Mouse (Mus musculus): ENCODE results near the gene Iffo2. TPM values are rescaled to one million over a fixed set of nuclear protein-coding genes. Genes with fewer than 3 reads are reported as not detected.
A peak's percentile ranks its signal among the peaks of the same experiment; 100 is the strongest.

Iffo2 gene
- total RNA-seq, 2 experiments from 2014 or later, result 8.7 to 9.1 TPM

DNA sequence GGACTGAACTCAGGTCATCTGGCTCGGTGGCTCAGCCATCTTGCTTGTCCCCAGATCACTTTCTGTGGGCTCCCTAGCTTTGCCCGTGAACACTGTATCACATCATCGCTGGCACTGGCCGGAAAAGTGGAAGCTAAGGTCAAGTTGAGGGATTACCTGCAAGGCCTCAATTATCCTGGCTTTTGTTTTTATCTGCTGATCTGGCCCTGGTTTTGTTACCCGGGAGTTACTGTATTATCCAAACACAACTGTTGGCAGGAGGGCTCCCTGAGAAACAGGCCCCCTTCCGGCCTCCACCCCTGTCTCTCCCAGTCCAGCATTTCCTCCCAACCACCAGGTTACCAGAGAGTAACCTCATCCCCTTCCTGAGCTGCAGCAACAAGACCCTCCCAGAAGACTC is 11.1 kb upstream of the Iffo2 start:
- intact Hi-C loops (cut with DNase I), result no loop called here
- no peak for DNase-seq

- intact Hi-C loops (cut with DNase I), result no loop called here
- no peak for DNase-seq
Observed at GRCm38 (mm10) chr4:139521926-139522325, 8.4 kb upstream of the Iffo2 start.

DNA sequence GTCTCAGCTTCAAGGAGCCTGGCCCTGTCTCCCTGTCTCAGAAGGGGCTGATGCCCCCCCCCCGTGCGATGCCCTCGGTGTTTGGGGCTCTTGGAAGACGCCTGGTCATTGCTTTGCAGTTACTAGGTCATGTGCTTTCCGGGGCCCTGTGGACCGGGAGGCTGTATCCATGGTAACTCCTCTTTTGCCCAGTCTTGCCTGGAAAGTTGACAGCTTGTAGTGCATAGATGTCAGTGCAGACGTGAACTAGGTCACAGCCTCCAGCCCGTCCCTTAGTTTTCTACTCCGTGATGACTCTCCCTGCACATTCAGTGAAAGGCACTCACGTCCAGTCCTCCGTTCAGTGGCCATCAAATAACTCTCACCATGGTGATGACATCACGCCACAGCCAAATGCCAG is 3.9 kb upstream of the Iffo2 start:
- no peak for DNase-seq
- intact Hi-C loops (cut with DNase I), result no loop called here

GRCm38 (mm10) chr4:139532081-139532480 is 1.7 kb downstream of the Iffo2 start:
- no peak for DNase-seq
- intact Hi-C loops (cut with DNase I), result no loop called here

- DNase-seq, result peak; percentile 59 to 69
- intact Hi-C loops (cut with DNase I), result no loop called here
Observed at GRCm38 (mm10) chr4:139535127-139535695, 4.9 kb downstream of the Iffo2 start.

DNA sequence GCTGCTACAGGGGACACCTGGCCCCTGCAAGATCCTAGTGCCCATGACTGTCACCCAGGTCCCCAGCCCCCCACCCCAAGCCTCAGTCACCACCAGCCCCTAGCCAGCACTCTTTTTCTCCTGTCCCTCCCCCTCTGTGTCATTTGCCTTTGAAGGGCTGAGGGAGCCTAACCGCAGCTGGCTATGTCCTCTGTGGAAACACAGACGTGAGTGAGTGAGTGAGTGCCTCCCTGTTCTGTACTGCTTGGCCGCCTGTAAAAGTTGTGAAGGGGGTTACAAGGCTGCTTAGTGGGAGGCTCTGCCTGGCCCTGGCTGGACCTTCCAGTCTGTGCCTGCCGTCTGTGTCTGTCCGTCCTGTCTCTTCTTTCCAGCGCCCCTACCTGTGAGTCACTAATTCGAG is 5.4 kb downstream of the Iffo2 start:
- no peak for DNase-seq
- intact Hi-C loops (cut with DNase I), result no loop called here

DNA sequence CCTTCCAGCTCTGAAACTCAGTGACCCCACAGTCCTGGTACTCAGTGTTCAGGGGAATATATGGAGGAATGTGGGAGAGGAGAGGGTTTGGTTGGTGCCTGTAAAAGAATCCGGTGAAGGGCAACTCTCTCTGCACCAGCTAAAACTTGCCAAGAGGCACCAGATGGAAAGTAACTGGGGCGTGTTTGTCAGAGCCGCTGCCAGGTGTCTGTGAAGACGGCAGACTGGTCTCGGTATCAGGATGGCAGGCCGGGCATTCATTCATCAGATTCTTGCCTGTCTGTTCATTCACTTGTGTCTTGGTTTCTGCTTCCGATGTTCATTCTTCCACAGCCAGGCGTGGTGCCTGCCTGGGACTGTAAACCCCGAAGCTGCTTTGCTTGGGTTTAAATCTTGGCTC is 6.4 kb downstream of the Iffo2 start:
- intact Hi-C loops (cut with DNase I), result no loop called here
- no peak for DNase-seq

DNA sequence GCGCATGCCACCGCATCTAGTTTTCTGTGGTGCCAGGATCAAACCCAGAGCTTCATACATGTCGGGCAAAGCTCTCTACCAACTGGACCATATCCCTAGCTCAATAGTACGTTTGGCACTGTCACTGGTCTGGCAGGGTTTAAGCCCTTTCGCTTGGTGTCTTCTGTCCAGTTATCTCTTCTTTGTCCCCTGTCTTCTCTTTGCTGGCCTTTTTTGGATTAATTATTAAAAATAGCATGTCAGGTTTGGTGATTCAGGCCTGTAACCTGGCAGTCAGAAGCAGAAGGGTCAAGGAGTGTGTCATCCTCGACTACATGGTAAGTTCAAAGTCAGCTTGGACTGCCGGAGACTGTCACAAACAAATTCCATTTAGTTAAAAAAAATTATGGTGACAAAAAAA is 10.4 kb downstream of the Iffo2 start:
- DNase-seq, result no peak
- intact Hi-C loops (cut with DNase I), result no loop called here

GRCm38 (mm10) chr4:139545791-139546190 is 15.4 kb downstream of the Iffo2 start:
- intact Hi-C loops (cut with DNase I), result no loop called here
- DNase-seq, result no peak

DNA sequence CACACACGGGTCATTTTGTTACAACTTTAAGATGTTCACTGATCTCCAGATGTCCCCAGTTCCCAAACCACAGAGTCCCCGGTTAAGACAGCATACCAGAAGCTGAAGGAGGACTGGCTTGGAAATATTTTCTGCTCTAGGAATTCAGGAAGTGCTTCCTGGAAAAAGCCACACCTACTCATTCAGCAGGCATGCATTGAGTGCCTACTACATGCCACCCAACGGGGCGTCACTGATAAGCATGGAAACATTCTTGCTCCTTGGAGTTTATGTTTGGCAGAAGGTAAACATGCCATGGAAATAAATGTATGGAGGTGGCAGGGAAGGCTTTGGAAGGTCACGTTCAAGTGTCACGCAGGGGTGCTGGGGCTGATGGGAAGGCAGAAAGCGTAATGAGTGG is 19.1 kb downstream of the Iffo2 start:
- DNase-seq, result no peak
- intact Hi-C loops (cut with DNase I), result no loop called here

GRCm38 (mm10) chr4:139555235-139555634 is 24.9 kb downstream of the Iffo2 start:
- DNase-seq, result no peak
- intact Hi-C loops (cut with DNase I), result no loop called here

GRCm38 (mm10) chr4:139555951-139556350 is 25.6 kb downstream of the Iffo2 start:
- DNase-seq, result peak; percentile 63 to 72
- intact Hi-C loops (cut with DNase I), result no loop called here

GRCm38 (mm10) chr4:139568361-139568760 is 38.0 kb downstream of the Iffo2 start:
- no peak for DNase-seq
- intact Hi-C loops (cut with DNase I), result no loop called here

DNA sequence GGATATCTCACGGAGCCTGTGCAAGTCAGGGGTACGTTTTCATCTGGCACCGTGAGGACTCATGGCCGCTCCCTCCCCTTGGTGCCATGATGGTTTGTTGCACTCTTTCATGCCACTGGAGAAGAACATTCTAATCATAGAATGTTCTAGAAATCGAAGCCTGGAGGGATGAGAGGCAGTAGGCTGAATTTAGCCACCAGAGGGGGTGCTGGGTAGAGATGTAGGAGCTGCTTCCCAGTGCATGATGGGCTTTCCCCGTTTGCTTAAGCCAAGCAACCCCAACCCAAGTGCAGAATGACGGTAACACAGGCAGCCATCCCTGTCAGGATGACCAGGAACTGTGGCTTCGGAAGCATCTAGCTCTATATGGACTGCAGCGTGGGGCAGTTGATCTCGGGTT is 40.4 kb downstream of the Iffo2 start:
- DNase-seq, result no peak
- intact Hi-C loops (cut with DNase I), result loop anchor here (5.0 kb wide), 1 partner anchor 78 kb away; no protein-coding TSS in a partner anchor

- DNase-seq, result no peak
- intact Hi-C loops (cut with DNase I), result loop anchor here (2.0 to 5.0 kb wide), 2 partner anchors 81 to 98 kb away; no protein-coding TSS in a partner anchor
Observed at GRCm38 (mm10) chr4:139572928-139573512, 42.7 kb downstream of the Iffo2 start.

- intact Hi-C loops (cut with DNase I), result loop anchor here (5.0 kb wide), 1 partner anchor 82 kb away; no protein-coding TSS in a partner anchor
Observed at GRCm38 (mm10) chr4:139574156-139574798, 43.9 kb downstream of the Iffo2 start.

GRCm38 (mm10) chr4:139574799-139575672 is 44.7 kb downstream of the Iffo2 start:
- DNase-seq, result peak in 1 of 2 experiments; percentile 58
- intact Hi-C loops (cut with DNase I), result loop anchor here (5.0 kb wide), 1 partner anchor 83 kb away; no protein-coding TSS in a partner anchor

More at GRCm38 (mm10) chr4:139574156-139574798, 43.9 kb downstream of the Iffo2 start:
- peak; percentile 98 to 99 for DNase-seq

DNA sequence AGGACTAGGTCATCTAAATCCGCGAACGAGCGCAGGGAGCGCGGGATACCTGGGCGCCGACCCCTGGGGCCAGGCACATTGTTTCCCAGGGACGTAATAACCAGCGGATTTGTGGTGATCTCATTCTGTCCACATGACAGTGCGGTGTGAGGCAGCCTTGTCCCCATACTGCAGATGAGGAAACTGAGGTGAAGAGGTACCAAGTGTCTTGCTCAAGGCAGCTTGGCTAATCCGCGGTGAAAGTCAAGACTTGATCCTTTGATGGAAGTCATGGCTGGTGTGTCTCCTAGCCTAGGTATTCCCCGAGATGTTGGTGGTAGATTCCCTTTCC is 45.3 kb downstream of the Iffo2 start:
- no peak for DNase-seq
- intact Hi-C loops (cut with DNase I), result loop anchor here (2.0 kb wide), 2 partner anchors 19 to 35 kb away; no protein-coding TSS in a partner anchor

- intact Hi-C loops (cut with DNase I), result loop anchor here (2.0 kb wide), 2 partner anchors 18 to 34 kb away; no protein-coding TSS in a partner anchor
Observed at GRCm38 (mm10) chr4:139576251-139576880, 46.0 kb downstream of the Iffo2 start.

DNA sequence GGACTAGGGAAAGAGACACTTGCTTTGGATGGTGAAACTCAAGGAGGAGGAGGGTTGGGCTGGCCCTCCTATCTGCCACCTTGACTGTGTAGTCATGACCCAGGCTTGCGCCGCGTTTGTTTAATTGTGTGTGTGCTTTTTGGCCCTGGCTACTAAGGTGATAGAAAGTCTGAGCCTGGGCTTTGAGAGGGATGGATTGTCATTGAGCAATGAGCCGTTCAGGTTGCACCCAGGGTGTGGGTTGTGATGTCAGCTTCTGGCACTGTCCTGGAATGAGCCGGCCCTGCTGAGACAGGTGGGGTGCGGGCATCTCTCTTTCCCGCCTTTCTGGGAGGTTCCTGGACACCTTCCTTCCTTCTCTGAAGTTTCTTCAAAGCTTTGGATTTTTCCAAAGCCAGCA is 46.7 kb downstream of the Iffo2 start:
- DNase-seq, result no peak
- intact Hi-C loops (cut with DNase I), result loop anchor here (2.0 kb wide), 2 partner anchors 18 to 34 kb away; no protein-coding TSS in a partner anchor

More at GRCm38 (mm10) chr4:139576251-139576880, 46.0 kb downstream of the Iffo2 start:
- no peak for DNase-seq

All from heart, postnatal 14 days (tissue).